Mouse (Mus musculus): ENCODE measurements around the gene Umod. TPM values are rescaled to one million over a fixed set of nuclear protein-coding genes. Genes with fewer than 3 reads are reported as not detected.

Gene Umod
- total and polyA plus RNA-seq, 3 experiments = not detected

- no peak for DNase-seq (ENCODE audit: low read depth, low spot score)
- Histone ChIP-seq H3K79me2 (ENCODE audit: control insufficient read depth, insufficient read depth, low read length, poor library complexity) (no peaks in the 10 kb centered on the region), H3K27ac (ENCODE audit: control insufficient read depth, low read depth, low read length) (no peak overlapping the region)
Measured at GRCm38 (mm10) chr7:119486683-119487082, 7.6 kb upstream of the Umod start.

GRCm38 (mm10) chr7:119484154-119484553 is 5.1 kb upstream of the Umod start:
- H3K9me3 ChIP-seq (replicated peaks; ENCODE audit: insufficient read depth, low read length) = no peaks in the 10 kb centered on the region
- no peak for TF ChIP-seq ZKSCAN1 (IDR thresholded peaks at IDR 0.05; ENCODE audit: low read depth, low read length)
- TF ChIP-seq NELFE (IDR thresholded peaks at IDR 0.05; ENCODE audit: low read depth, low read length) = no peak
- TF ChIP-seq CTCF (IDR thresholded peaks at IDR 0.05 in 2 of 3, conservative IDR thresholded peaks at IDR 0.05 in 1 of 3; ENCODE audit: control insufficient read depth in 1 of 3, insufficient read depth in 1 of 3, low read depth in 2 of 3, low read length in 3 of 3, poor library complexity in 1 of 3, severe bottlenecking in 1 of 3) = no peak
- TF ChIP-seq TCF12 (IDR thresholded peaks at IDR 0.05; ENCODE audit: low read depth, low read length) = no peak
- no peak for TF ChIP-seq MAZ (IDR thresholded peaks at IDR 0.05; ENCODE audit: low read depth, low read length)
- no peak for TF ChIP-seq BHLHE40 (IDR thresholded peaks at IDR 0.05; ENCODE audit: borderline replicate concordance, low read depth, low read length)
- no peak for TF ChIP-seq RCOR1 (IDR thresholded peaks at IDR 0.05; ENCODE audit: low read depth, low read length)
- no peak for TF ChIP-seq HCFC1 (IDR thresholded peaks at IDR 0.05; ENCODE audit: low read depth, low read length)
- no peak for TF ChIP-seq USF2 (IDR thresholded peaks at IDR 0.05; ENCODE audit: borderline replicate concordance in 1 of 2, insufficient read depth in 1 of 2, low read depth in 1 of 2, low read length in 2 of 2)
- TF ChIP-seq ZMIZ1 (IDR thresholded peaks at IDR 0.05; ENCODE audit: low read depth, low read length) = no peak
- TF ChIP-seq EP300 (IDR thresholded peaks at IDR 0.05; ENCODE audit: low read depth in 1 of 2, low read length in 2 of 2) = no peak
- no peak for TF ChIP-seq MXI1 (IDR thresholded peaks at IDR 0.05; ENCODE audit: low read depth, low read length)
- TF ChIP-seq TAL1 (IDR thresholded peaks at IDR 0.05; ENCODE audit: low read length) = no peak
- no peak for TF ChIP-seq ELF1 (IDR thresholded peaks at IDR 0.05; ENCODE audit: low read depth, low read length)
- no peak for TF ChIP-seq MAFK (IDR thresholded peaks at IDR 0.05; ENCODE audit: borderline replicate concordance, low read depth, low read length)
- TF ChIP-seq CHD1 (IDR thresholded peaks at IDR 0.05; ENCODE audit: low read depth, low read length) = no peak
- no peaks in the 10 kb centered on the region for H3K79me2 ChIP-seq (ENCODE audit: control insufficient read depth, insufficient read depth, low read length, poor library complexity)
- no peaks in the 10 kb centered on the region for H3K36me3 ChIP-seq (ENCODE audit: control insufficient read depth in 1 of 2, insufficient read depth in 2 of 2, low read length in 2 of 2)
- no peak overlapping the region for H3K9ac ChIP-seq (ENCODE audit: control insufficient read depth, low read depth, low read length, poor library complexity, severe bottlenecking)
- no peak overlapping the region for H3K4me3 ChIP-seq (ENCODE audit: control insufficient read depth in 1 of 2, insufficient read depth in 1 of 2, low read depth in 2 of 2, low read length in 2 of 2)
- H3K4me1 ChIP-seq (ENCODE audit: control insufficient read depth in 1 of 2, insufficient read depth in 2 of 2, low read length in 2 of 2) = no peaks in the 10 kb centered on the region
- H3K27ac ChIP-seq (ENCODE audit: control insufficient read depth, low read depth, low read length) = no peak overlapping the region
- H3K27me3 ChIP-seq (ENCODE audit: control insufficient read depth in 1 of 2, insufficient read depth in 2 of 2, low read length in 2 of 2) = no peaks in the 10 kb centered on the region
- no peak for DNase-seq (ENCODE audit: low read depth, low spot score)

More at GRCm38 (mm10) chr7:119486683-119487082, 7.6 kb upstream of the Umod start:
- Histone ChIP-seq H3K9me3 (replicated peaks; ENCODE audit: insufficient read depth, low read length) (no peaks in the 10 kb centered on the region), H3K36me3 (ENCODE audit: control insufficient read depth in 1 of 2, insufficient read depth in 2 of 2, low read length in 2 of 2) (no peaks in the 10 kb centered on the region), H3K9ac (ENCODE audit: control insufficient read depth, low read depth, low read length, poor library complexity, severe bottlenecking) (no peak overlapping the region), H3K4me1 (ENCODE audit: control insufficient read depth in 1 of 2, insufficient read depth in 2 of 2, low read length in 2 of 2) (no peaks in the 10 kb centered on the region), H3K27me3 (ENCODE audit: control insufficient read depth in 1 of 2, insufficient read depth in 2 of 2, low read length in 2 of 2) (no peaks in the 10 kb centered on the region), H3K4me3 (ENCODE audit: control insufficient read depth in 1 of 2, insufficient read depth in 1 of 2, low read depth in 2 of 2, low read length in 2 of 2) (no peak overlapping the region)
- TF ChIP-seq ZC3H11A (IDR thresholded peaks at IDR 0.05; ENCODE audit: low read depth, low read length) = no peak
